In genomic region chr11:118007460-118008143, GRCm38 (mm10) we compare ENCODE assay signal across 8 mouse cellular contexts. TPM values are rescaled to one million over a fixed set of nuclear protein-coding genes. Genes with fewer than 3 reads are reported as not detected.
DNase-seq lines count a peak whose midpoint lies in the region; ATAC-seq lines count a peak whose summit lies in the region.
"Had no signal": no experiment of that assay in that cellular context is flagged by ENCODE, and none has a peak within 500 bp of the region (broad histone marks: within the 10 kb centered on the region; RNA-seq: fewer than 3 reads in every experiment).

No protein-coding gene starts in this region.

- peak; percentile 38 to 50 for DNase-seq in kidney, postnatal 4 days
- peak; percentile 73 for DNase-seq in WW6 (ENCODE audit: low read depth, low spot score)
- DNase-seq in intestine, embryonic 14.5 days (ENCODE audit: low spot score): peak; percentile 63
- no peak for DNase-seq in layer of hippocampus, adult 8-10 months (ENCODE audit: low spot score in 2 of 2)

- H3K4me1 ChIP-seq in kidney, embryonic 16.5 days (ENCODE audit: insufficient read depth, low read length): peaks cover 70% of the 10 kb centered on the region
- H3K4me1 ChIP-seq in intestine, embryonic 14.5 days (replicated peaks; ENCODE audit: control insufficient read depth, insufficient read depth, low read length): peaks cover 20% of the 10 kb centered on the region

- ATAC-seq in kidney, embryonic 16.5 days (ENCODE audit: low FRiP score, low TSS enrichment): no peak
- peak; percentile 50; the same call in 1 of the 2 replicates for ATAC-seq in intestine, embryonic 14.5 days (replicated peaks; ENCODE audit: low FRiP score, low TSS enrichment, low read depth)
- ATAC-seq in megakaryocyte-erythroid progenitor cell, adult 5-6 weeks (replicated peaks; ENCODE audit: low FRiP score, low TSS enrichment, poor library complexity, severe bottlenecking): peak; percentile 42; the same call in 1 of the 2 replicates
- no peak for ATAC-seq in cerebellum, adult (ENCODE audit: insufficient number of reproducible peaks, low FRiP score, low TSS enrichment)
- ATAC-seq: forebrain, embryonic 13.5 days had no signal

- no peaks in the 10 kb centered on the region for H3K9me3 ChIP-seq in kidney, embryonic 16.5 days (ENCODE audit: low read length)
- no peaks in the 10 kb centered on the region for H3K9me3 ChIP-seq in intestine, embryonic 14.5 days (ENCODE audit: control insufficient read depth, low read length)
- H3K9me3 ChIP-seq: forebrain, embryonic 13.5 days had no signal

- no peaks in the 10 kb centered on the region for H3K27me3 ChIP-seq in kidney, embryonic 16.5 days (ENCODE audit: insufficient read depth, low read length)
- no peaks in the 10 kb centered on the region for H3K27me3 ChIP-seq in intestine, embryonic 14.5 days (replicated peaks; ENCODE audit: control insufficient read depth, insufficient read depth, low read length)
- H3K27me3 ChIP-seq: forebrain, embryonic 13.5 days had no signal

- no peak overlapping the region for H3K27ac ChIP-seq in kidney, embryonic 16.5 days (ENCODE audit: low read length)
- no peak overlapping the region for H3K27ac ChIP-seq in intestine, embryonic 14.5 days (ENCODE audit: low read depth)
- H3K27ac ChIP-seq: forebrain, embryonic 13.5 days had no signal

- peaks cover 28% of the 10 kb centered on the region for H3K36me3 ChIP-seq in kidney, embryonic 16.5 days (ENCODE audit: insufficient read depth, low read length)
- peaks cover 47% of the 10 kb centered on the region for H3K36me3 ChIP-seq in intestine, embryonic 14.5 days (ENCODE audit: control insufficient read depth, insufficient read depth, low read length)

- 62% methylated on average over 8 of the region's 8 CpGs for WGBS in kidney, embryonic 16.5 days
- WGBS in intestine, embryonic 14.5 days: 58% methylated on average over 8 of the region's 8 CpGs

- no peak overlapping the region for H3K4me3 ChIP-seq in kidney, embryonic 16.5 days (ENCODE audit: low read length)
- no peak overlapping the region for H3K4me3 ChIP-seq in intestine, embryonic 14.5 days (ENCODE audit: low read depth, low read length)
- H3K4me3 ChIP-seq: forebrain, embryonic 13.5 days had no signal

- no peak overlapping the region for H3K4me2 ChIP-seq in kidney, embryonic 16.5 days (replicated peaks; ENCODE audit: low read depth, low read length)
- no peak overlapping the region for H3K4me2 ChIP-seq in intestine, embryonic 14.5 days (ENCODE audit: low read length)
- H3K4me2 ChIP-seq: forebrain, embryonic 13.5 days had no signal

- no peak overlapping the region for H3K9ac ChIP-seq in kidney, embryonic 16.5 days (replicated peaks; ENCODE audit: low read length)
- H3K9ac ChIP-seq in intestine, embryonic 14.5 days (ENCODE audit: low read length): no peak overlapping the region
- H3K9ac ChIP-seq: forebrain, embryonic 13.5 days had no signal

RNA-seq across cellular contexts. Expression of gene Pgs1, which starts 21.5 kb away (rescaled TPM):
- 37.5 and 41.8 TPM in 2 replicates for polyA plus RNA-seq in kidney, embryonic 16.5 days (2015; fragmentation: Nextera tagmentation; extraction: Ambion mirVana)
- polyA plus RNA-seq in intestine, embryonic 14.5 days (2014; fragmentation: Nextera tagmentation; extraction: Ambion mirVana): 31.6 and 33.8 TPM in 2 replicates
- 20.5 and 27.5 TPM in 2 replicates for total RNA-seq in megakaryocyte-erythroid progenitor cell, adult 5-6 weeks (2014; fragmentation: Nextera tagmentation)
- total RNA-seq in megakaryocyte-erythroid progenitor cell, adult 5-6 weeks (2017): 5.6 and 6.4 TPM in 2 replicates
- 10 to 100 TPM; 71.3 to 80.4 (median 78.8) TPM for total RNA-seq in layer of hippocampus, adult 8-10 months (2022)

RNA-seq across cellular contexts. Expression of gene Socs3, which starts 37.8 kb away (rescaled TPM):
- polyA plus RNA-seq in kidney, embryonic 16.5 days (2015; fragmentation: Nextera tagmentation; extraction: Ambion mirVana): 14.6 and 15.9 TPM in 2 replicates
- 8.1 and 8.7 TPM in 2 replicates for polyA plus RNA-seq in intestine, embryonic 14.5 days (2014; fragmentation: Nextera tagmentation; extraction: Ambion mirVana)
- not detected in 2 replicates for total RNA-seq in megakaryocyte-erythroid progenitor cell, adult 5-6 weeks (2014; fragmentation: Nextera tagmentation)
- total RNA-seq in megakaryocyte-erythroid progenitor cell, adult 5-6 weeks (2017): 2.0 and 3.5 TPM in 2 replicates
- total RNA-seq in layer of hippocampus, adult 8-10 months (2022): 1 to 10 TPM in 3 of 4 experiments, under 1 TPM in 1; 0.81 to 7.9 (median 3.3) TPM

Comparison
In these comparisons a context has a peak if more than half of its experiments do, and no peak if none do; other contexts are left out.
1. DNase-seq: peak in kidney, postnatal 4 days (2 of 2), WW6 (single experiment) and intestine, embryonic 14.5 days (single experiment); none in layer of hippocampus, adult 8-10 months (0 of 2).
2. ATAC-seq: peak in intestine, embryonic 14.5 days (single experiment) and megakaryocyte-erythroid progenitor cell, adult 5-6 weeks (single experiment); none in kidney, embryonic 16.5 days (single experiment) and cerebellum, adult (single experiment).